Mouse (Mus musculus) kidney, embryonic 14.5 days (tissue): ENCODE measurements around the gene Supt7l. TPM values are rescaled to one million over a fixed set of nuclear protein-coding genes. Genes with fewer than 3 reads are reported as not detected.

ENCODE experiments used
- ATAC-seq: fragments of 200-750 bp; cut with Nextera tagmentation; 2 replicates; pipeline ENCODE4 v1.8.0; 2017; ENCODE audit warnings: moderate number of reproducible peaks, mild to moderate bottlenecking, moderate TSS enrichment, moderate library complexity; ENCODE audit not compliant: low FRiP score, low TSS enrichment
- H3K27ac ChIP-seq: fragments of 300-500 bp; sonication (generic); 2 replicates; pipeline ENCODE4 v1.5.1; 2014; ENCODE audit warnings: low read depth, mild to moderate bottlenecking, low read length, moderate library complexity, mixed read lengths
- H3K27me3 ChIP-seq: fragments of 300-500 bp; sonication (generic); 2 replicates; pipeline ENCODE4 v1.6.1; 2014; ENCODE audit warnings: mild to moderate bottlenecking, low read length; ENCODE audit not compliant: control insufficient read depth, insufficient read depth
- H3K36me3 ChIP-seq: fragments of 300-500 bp; sonication (generic); 2 replicates; pipeline ENCODE4 v1.6.1; 2014; ENCODE audit warnings: low read length, mixed read lengths; ENCODE audit not compliant: control insufficient read depth, insufficient read depth
- H3K4me1 ChIP-seq: fragments of 300-500 bp; sonication (generic); 2 replicates; pipeline ENCODE4 v1.6.1; 2014; ENCODE audit warnings: low read length, mixed read lengths; ENCODE audit not compliant: control insufficient read depth, insufficient read depth
- H3K4me2 ChIP-seq: fragments of 300-500 bp; sonication (generic); replicated peaks from 2 replicates; pipeline ENCODE4 v1.6.1; 2014; ENCODE audit warnings: low read depth, mild to moderate bottlenecking, low read length
- H3K4me3 ChIP-seq: fragments of 300-500 bp; sonication (generic); 2 replicates; pipeline ENCODE4 v1.5.1; 2014; ENCODE audit warnings: mild to moderate bottlenecking, low read length
- H3K9ac ChIP-seq: fragments of 300-500 bp; sonication (generic); 2 replicates; pipeline ENCODE4 v1.6.1; 2014; ENCODE audit warnings: low read depth, mild to moderate bottlenecking, low read length, moderate library complexity
- H3K9me3 ChIP-seq: fragments of 300-500 bp; sonication (generic); 2 replicates; pipeline ENCODE4 v1.6.1; 2016; ENCODE audit warnings: low read length; ENCODE audit not compliant: control insufficient read depth
- WGBS: fragments of 180-500 bp; shearing (Covaris S2); extraction: QIAGEN DNeasy Blood & Tissue Kit; methylation state at CpG from one replicate; pipeline ENCODE4 v1.1.7; 2014; 5-methylcytosine and 5-hydroxymethylcytosine counted together
- polyA plus RNA-seq: library from polyadenylated mRNA; unstranded; fragments of >200 nt; fragmentation: Nextera tagmentation; extraction: Ambion mirVana; gene quantifications from 2 replicates; pipeline ENCODE4 v1.2.1, GENCODE M21; 2014

Supt7l gene
- polyA plus RNA-seq, 1 experiment from 2014 or later: 23.8 TPM

DNA sequence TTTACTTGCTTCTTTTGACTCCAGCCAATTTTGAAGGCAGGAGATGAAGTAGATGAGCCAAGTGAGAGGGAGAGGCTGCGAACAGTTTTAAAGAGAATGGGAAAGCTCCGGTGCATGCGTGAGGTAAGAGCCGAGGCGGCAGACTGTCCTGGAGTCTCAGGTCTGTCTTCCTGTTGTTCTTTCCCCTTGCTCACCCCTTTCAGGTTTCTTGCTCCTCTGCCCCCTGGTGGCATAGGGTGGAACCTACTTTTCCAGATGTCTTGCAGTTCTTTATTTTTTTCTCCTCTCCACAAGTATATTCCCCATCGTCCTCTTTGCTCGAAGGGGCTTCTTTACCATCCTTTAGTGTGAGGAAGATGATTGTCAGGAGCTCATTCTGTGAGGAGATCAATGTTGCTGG is 57.3 kb downstream of the Supt7l start:
- Histone ChIP-seq H3K4me1 (no peaks in the 10 kb centered on the region), H3K4me3 (no peak overlapping the region), H3K4me2 (no peak overlapping the region), H3K27me3 (no peaks in the 10 kb centered on the region), H3K9me3 (no peaks in the 10 kb centered on the region), H3K9ac (no peak overlapping the region), H3K27ac (no peak overlapping the region), H3K36me3 (peaks cover 84% of the 10 kb centered on the region)
- WGBS: 77% methylated on average over 7 of the region's 7 CpGs
- no peak for ATAC-seq

- WGBS: 91% methylated on average over 6 of the region's 6 CpGs
- Histone ChIP-seq H3K27ac (no peak overlapping the region), H3K9ac (no peak overlapping the region), H3K4me1 (no peaks in the 10 kb centered on the region), H3K36me3 (peaks cover 85% of the 10 kb centered on the region), H3K9me3 (no peaks in the 10 kb centered on the region), H3K4me2 (no peak overlapping the region), H3K27me3 (no peaks in the 10 kb centered on the region), H3K4me3 (no peak overlapping the region)
- no peak for ATAC-seq
Measured at GRCm38 (mm10) chr5:31469711-31470110, 57.9 kb downstream of the Supt7l start.

- WGBS: 84% methylated on average over 3 of the region's 3 CpGs
- H3K27me3 ChIP-seq: no peaks in the 10 kb centered on the region
- no peaks in the 10 kb centered on the region for H3K4me1 ChIP-seq
- H3K9me3 ChIP-seq: no peaks in the 10 kb centered on the region
- H3K9ac ChIP-seq: no peak overlapping the region
- no peak overlapping the region for H3K4me3 ChIP-seq
- H3K4me2 ChIP-seq: no peak overlapping the region
- peaks cover 66% of the 10 kb centered on the region for H3K36me3 ChIP-seq
- no peak overlapping the region for H3K27ac ChIP-seq
- no peak for ATAC-seq
Measured at GRCm38 (mm10) chr5:31467798-31468197, 59.8 kb downstream of the Supt7l start.

Other genes starting within 250 kb of the Supt7l start
- gene Ift172, start 236.7 kb downstream of the Supt7l start, polyA plus RNA-seq: 26.3 and 31.9 TPM in 2 replicates
- gene Fndc4, start 231.7 kb downstream of the Supt7l start, polyA plus RNA-seq: 42.8 and 55.6 TPM in 2 replicates
- gene Gckr, start 230.4 kb downstream of the Supt7l start, polyA plus RNA-seq: 0.76 TPM in 1 of 2 replicates, not detected in the other
- gene Zfp512, start 75.4 kb downstream of the Supt7l start, polyA plus RNA-seq: 27.4 and 55.0 TPM in 2 replicates
- 0.08 and 0.09 TPM in 2 replicates for gene 4930548H24Rik, start 42.1 kb downstream of the Supt7l start, polyA plus RNA-seq
- 55.8 and 72.0 TPM in 2 replicates for gene Gpn1, start 33.1 kb downstream of the Supt7l start, polyA plus RNA-seq
- gene Slc4a1ap, start 812 bp downstream of the Supt7l start, polyA plus RNA-seq: 31.1 and 31.2 TPM in 2 replicates
- 253 and 349 TPM in 2 replicates for gene Mrpl33, start 69.1 kb upstream of the Supt7l start, polyA plus RNA-seq
- 3.1 and 3.2 TPM in 2 replicates for gene Rbks, start 169.8 kb upstream of the Supt7l start, polyA plus RNA-seq
- gene Babam2, start 169.9 kb upstream of the Supt7l start, polyA plus RNA-seq: 60.6 and 68.5 TPM in 2 replicates